Mouse (Mus musculus) retina, adult 2 months (tissue): Measurements from ENCODE around the gene Adam12.

ENCODE experiments used
- DNase-seq: peaks from one replicate; pipeline ENCODE4 v3.0.0-alpha.2; 2012; ENCODE audit warnings: low read depth, low spot score

Adam12 gene

GRCm38 (mm10) chr7:134231378-134232346, at the start of gene Adam12:
TSS of gene Adam12 (minus strand) at chr7:134232146.
- DNase-seq = no peak

- no peak for DNase-seq
These were observed 41.0 kb upstream of the Adam12 start for GRCm38 (mm10) chr7:134272956-134273355.

- no peak for DNase-seq
These were observed 40.5 kb upstream of the Adam12 start for GRCm38 (mm10) chr7:134272421-134272820.

GRCm38 (mm10) chr7:134265783-134266182, 33.8 kb upstream of the Adam12 start:
- DNase-seq = no peak

- DNase-seq = peak; percentile 4
These were observed 31.4 kb upstream of the Adam12 start for GRCm38 (mm10) chr7:134263146-134263906.

GRCm38 (mm10) chr7:134261003-134261701, 29.2 kb upstream of the Adam12 start:
- DNase-seq = no peak

GRCm38 (mm10) chr7:134250273-134250870, 18.4 kb upstream of the Adam12 start:
- DNase-seq = no peak

GRCm38 (mm10) chr7:134248041-134248440, 16.1 kb upstream of the Adam12 start:
- DNase-seq = no peak

GRCm38 (mm10) chr7:134246624-134247023, 14.7 kb upstream of the Adam12 start:
- no peak for DNase-seq

- DNase-seq = no peak
These were observed 10.8 kb upstream of the Adam12 start for GRCm38 (mm10) chr7:134242773-134243172.

GRCm38 (mm10) chr7:134241212-134241611, 9.3 kb upstream of the Adam12 start:
- DNase-seq = no peak

GRCm38 (mm10) chr7:134240579-134240978, 8.6 kb upstream of the Adam12 start:
- no peak for DNase-seq

GRCm38 (mm10) chr7:134238863-134239262, 6.9 kb upstream of the Adam12 start:
- DNase-seq = no peak

GRCm38 (mm10) chr7:134237356-134237755, 5.4 kb upstream of the Adam12 start:
- no peak for DNase-seq

GRCm38 (mm10) chr7:134236727-134237126, 4.8 kb upstream of the Adam12 start:
- DNase-seq = no peak

GRCm38 (mm10) chr7:134235552-134235951, 3.6 kb upstream of the Adam12 start:
- no peak for DNase-seq

GRCm38 (mm10) chr7:134230708-134231107, 1.2 kb downstream of the Adam12 start:
- no peak for DNase-seq

GRCm38 (mm10) chr7:134229899-134230298, 2.0 kb downstream of the Adam12 start:
- no peak for DNase-seq

- no peak for DNase-seq
These were observed 4.0 kb downstream of the Adam12 start for GRCm38 (mm10) chr7:134227773-134228455.

GRCm38 (mm10) chr7:134227101-134227500, 4.8 kb downstream of the Adam12 start:
- no peak for DNase-seq

GRCm38 (mm10) chr7:134226231-134226630, 5.7 kb downstream of the Adam12 start:
- DNase-seq = no peak
